Mouse (Mus musculus) retina, postnatal 1 day (tissue): ENCODE measurements at regions not wholly inside any gene's neighbourhood (a gene's known extent, or its start where the extent isn't known, plus 50 kb on each side); places are given as distances from the start of the nearest gene placed in this dataset.
"Not testable (repeated sequence)": the region's sequence is repeated elsewhere in the genome, so short reads cannot be mapped to it uniquely, and the experiment has no call there.

ENCODE experiments used
- DNase-seq: peaks from one replicate; pipeline ENCODE4 v3.0.0-alpha.2; 2012

- peak; percentile 79 for DNase-seq
These were observed 54.9 kb downstream of the Tas2r134 start for GRCm38 (mm10) chr2:51682177-51682576.

GRCm38 (mm10) chr2:51682745-51683144 lies 55.4 kb downstream of the Tas2r134 start:
- no peak for DNase-seq

GRCm38 (mm10) chr2:51705110-51705509 lies 77.8 kb downstream of the Tas2r134 start:
- no peak for DNase-seq

- no peak for DNase-seq
These were observed 81.4 kb downstream of the Tas2r134 start for GRCm38 (mm10) chr2:51708701-51709100.

GRCm38 (mm10) chr2:51712611-51713010 lies 85.3 kb downstream of the Tas2r134 start:
- no peak for DNase-seq

- DNase-seq, result no peak
These were observed 103.5 kb downstream of the Tas2r134 start for GRCm38 (mm10) chr2:51730805-51731204.

- DNase-seq, result no peak
These were observed 104.4 kb downstream of the Tas2r134 start for GRCm38 (mm10) chr2:51731703-51732102.

- DNase-seq, result no peak
These were observed 105.0 kb downstream of the Tas2r134 start for GRCm38 (mm10) chr2:51732355-51732754.

GRCm38 (mm10) chr2:51733218-51733617 lies 105.9 kb downstream of the Tas2r134 start:
- DNase-seq, result peak; percentile 40

GRCm38 (mm10) chr2:51736452-51736851 lies 109.1 kb downstream of the Tas2r134 start:
- no peak for DNase-seq

GRCm38 (mm10) chr2:51747675-51748319 lies 120.5 kb downstream of the Tas2r134 start:
- DNase-seq, result no peak

- DNase-seq, result no peak
These were observed 121.9 kb downstream of the Tas2r134 start for GRCm38 (mm10) chr2:51749247-51749646.

GRCm38 (mm10) chr2:51752941-51753564 lies 125.7 kb downstream of the Tas2r134 start:
- peak; percentile 58 for DNase-seq

GRCm38 (mm10) chr2:51753565-51754031 lies 126.3 kb downstream of the Tas2r134 start:
- no peak for DNase-seq

GRCm38 (mm10) chr2:51757361-51757760 lies 130.1 kb downstream of the Tas2r134 start:
- DNase-seq, result no peak

GRCm38 (mm10) chr2:51758093-51758492 lies 130.8 kb downstream of the Tas2r134 start:
- DNase-seq, result no peak

- DNase-seq, result no peak
These were observed 135.6 kb downstream of the Tas2r134 start for GRCm38 (mm10) chr2:51762866-51763265.

- DNase-seq, result no peak
These were observed 140.3 kb downstream of the Tas2r134 start for GRCm38 (mm10) chr2:51767507-51768135.

GRCm38 (mm10) chr2:51768298-51769271 lies 141.3 kb downstream of the Tas2r134 start:
- no peak for DNase-seq

- DNase-seq, result no peak
These were observed 149.8 kb downstream of the Rbm43 start for GRCm38 (mm10) chr2:51785169-51785568.

- no peak for DNase-seq
These were observed 146.1 kb downstream of the Rbm43 start for GRCm38 (mm10) chr2:51788896-51789295.

GRCm38 (mm10) chr2:51793291-51793690 lies 141.7 kb downstream of the Rbm43 start:
- not testable (repeated sequence) for DNase-seq

GRCm38 (mm10) chr2:51799856-51800255 lies 135.1 kb downstream of the Rbm43 start:
- DNase-seq, result no peak
